Mouse (Mus musculus) embryonic facial prominence, embryonic 12.5 days (tissue): ENCODE results near the gene Zfp384. TPM values are rescaled to one million over a fixed set of nuclear protein-coding genes. Genes with fewer than 3 reads are reported as not detected.
A peak's percentile ranks its signal among the peaks of the same experiment; 100 is the strongest.
"Not testable (repeated sequence)": the region's sequence is repeated elsewhere in the genome, so short reads cannot be mapped to it uniquely, and the experiment has no call there.

Experiments used
- ATAC-seq: fragments of 200-750 bp; cut with Nextera tagmentation; 2 replicates; pipeline ENCODE4 v1.8.0; 2017; ENCODE audit not compliant: insufficient number of reproducible peaks, insufficient read depth, low FRiP score, low TSS enrichment
- H3K27ac ChIP-seq: fragments of 300-500 bp; sonication (generic); 2 replicates; pipeline ENCODE4 v1.5.1; 2016; ENCODE audit warnings: mild to moderate bottlenecking
- H3K27me3 ChIP-seq: fragments of 300-500 bp; sonication (generic); 2 replicates; pipeline ENCODE4 v1.6.1; 2016; ENCODE audit warnings: mild to moderate bottlenecking, moderate library complexity
- H3K36me3 ChIP-seq: fragments of 300-500 bp; sonication (generic); 2 replicates; pipeline ENCODE4 v1.6.1; 2016; ENCODE audit warnings: mild to moderate bottlenecking
- H3K4me1 ChIP-seq: fragments of 300-500 bp; sonication (generic); 2 replicates; pipeline ENCODE4 v1.6.1; 2016
- H3K4me2 ChIP-seq: fragments of 300-500 bp; sonication (generic); replicated peaks from 2 replicates; pipeline ENCODE4 v1.6.1; 2016; ENCODE audit warnings: mild to moderate bottlenecking, moderate library complexity
- H3K4me3 ChIP-seq: fragments of 300-500 bp; sonication (generic); 2 replicates; pipeline ENCODE4 v1.5.1; 2016; ENCODE audit warnings: mild to moderate bottlenecking
- H3K9ac ChIP-seq: fragments of 300-500 bp; sonication (generic); 2 replicates; pipeline ENCODE4 v1.6.1; 2016; ENCODE audit warnings: mild to moderate bottlenecking, moderate library complexity
- H3K9me3 ChIP-seq: fragments of 300-500 bp; sonication (generic); 2 replicates; pipeline ENCODE4 v1.6.1; 2016; ENCODE audit warnings: mild to moderate bottlenecking, moderate library complexity
- WGBS: fragments of 180-500 bp; shearing (Covaris S2); methylation state at CpG from one replicate; pipeline ENCODE4 v1.1.7; 2016; 5-methylcytosine and 5-hydroxymethylcytosine counted together
- polyA plus RNA-seq: library from polyadenylated mRNA; unstranded; fragments of >200 nt; fragmentation: Nextera tagmentation; extraction: Ambion mirVana; gene quantifications from 2 replicates; pipeline ENCODE4 v1.2.1, GENCODE M21; 2016

Gene Zfp384
- polyA plus RNA-seq, 1 experiment from 2014 or later: 22.3 TPM

GRCm38 (mm10) chr6:125061493-125061892 lies 52.5 kb downstream of the Zfp384 start:
- Histone ChIP-seq H3K4me3 (no peak overlapping the region), H3K9me3 (no peaks in the 10 kb centered on the region), H3K27ac (no peak overlapping the region), H3K36me3 (no peaks in the 10 kb centered on the region), H3K4me1 (peaks cover 6% of the 10 kb centered on the region; the same call in 1 of the 2 replicates), H3K9ac (0 out of 2 replicates have a peak overlapping the region, but pooled peaks have one; percentile 0), H3K27me3 (no peaks in the 10 kb centered on the region), H3K4me2 (no peak overlapping the region)
- WGBS: 23% methylated on average over 6 of the region's 6 CpGs
- 0 out of 2 replicates have a peak, but pooled peaks have one; percentile 13 for ATAC-seq

- H3K9ac ChIP-seq: no peak overlapping the region
- peaks cover 6% of the 10 kb centered on the region; the same call in 1 of the 2 replicates for H3K4me1 ChIP-seq
- H3K4me3 ChIP-seq: no peak overlapping the region
- no peaks in the 10 kb centered on the region for H3K9me3 ChIP-seq
- H3K27ac ChIP-seq: no peak overlapping the region
- no peak for ATAC-seq
- H3K4me2 ChIP-seq: no peak overlapping the region
- no peaks in the 10 kb centered on the region for H3K36me3 ChIP-seq
- WGBS: 79% methylated on average over 5 of the region's 5 CpGs
- no peaks in the 10 kb centered on the region for H3K27me3 ChIP-seq
These were observed 53.6 kb downstream of the Zfp384 start for GRCm38 (mm10) chr6:125062511-125062910.

- H3K27me3 ChIP-seq: no peaks in the 10 kb centered on the region
- no peak for ATAC-seq
- H3K4me1 ChIP-seq: peaks cover 6% of the 10 kb centered on the region; the same call in 1 of the 2 replicates
- H3K4me3 ChIP-seq: no peak overlapping the region
- H3K9me3 ChIP-seq: no peaks in the 10 kb centered on the region
- no peaks in the 10 kb centered on the region for H3K36me3 ChIP-seq
- no peak overlapping the region for H3K27ac ChIP-seq
- 86% methylated on average over 6 of the region's 6 CpGs for WGBS
- H3K4me2 ChIP-seq: no peak overlapping the region
- no peak overlapping the region for H3K9ac ChIP-seq
These were observed 55.0 kb downstream of the Zfp384 start for GRCm38 (mm10) chr6:125063906-125064305.

- H3K9me3 ChIP-seq, H3K4me1 ChIP-seq, ATAC-seq: not testable (repeated sequence)
These were observed 56.3 kb downstream of the Zfp384 start for GRCm38 (mm10) chr6:125065223-125065622.

GRCm38 (mm10) chr6:125067571-125067995 lies 58.6 kb downstream of the Zfp384 start, which contains the start of gene Lpar5:
Lpar5 (plus strand) TSS chr6:125067920.
- no peak for ATAC-seq
- Histone ChIP-seq H3K4me1 (peaks cover 4% of the 10 kb centered on the region), H3K36me3 (no peaks in the 10 kb centered on the region), H3K27me3 (no peaks in the 10 kb centered on the region), H3K4me3 (no peak within 1 kb of the TSS), H3K27ac (0 out of 2 replicates have a peak within 1 kb of the TSS, but pooled peaks have one; percentile 36), H3K9me3 (no peaks in the 10 kb centered on the region), H3K9ac (no peak within 1 kb of the TSS), H3K4me2 (no peak within 1 kb of the TSS)
- WGBS: 59% methylated on average over 8 of the region's 8 CpGs

More at GRCm38 (mm10) chr6:125065223-125065622, 56.3 kb downstream of the Zfp384 start:
- 100% methylated on average over 1 of the region's 1 CpGs for WGBS
- H3K36me3 ChIP-seq, H3K27ac ChIP-seq, H3K4me2 ChIP-seq, H3K4me3 ChIP-seq, H3K9ac ChIP-seq, H3K27me3 ChIP-seq: not testable (repeated sequence)

- H3K27ac ChIP-seq: peak overlapping the region; percentile 81
- ATAC-seq: 0 out of 2 replicates have a peak, but pooled peaks have one; percentile 12
These were observed 62.4 kb downstream of the Zfp384 start for GRCm38 (mm10) chr6:125071170-125071895.

GRCm38 (mm10) chr6:125071896-125072279 lies 62.9 kb downstream of the Zfp384 start:
- no peak for ATAC-seq
- WGBS: 16% methylated on average over 2 of the region's 2 CpGs

More at GRCm38 (mm10) chr6:125071170-125071895, 62.4 kb downstream of the Zfp384 start:
- 84% methylated on average over 18 of the region's 18 CpGs for WGBS
- Histone ChIP-seq H3K27me3 (no peaks in the 10 kb centered on the region), H3K4me1 (peaks cover 4% of the 10 kb centered on the region), H3K4me2 (no peak overlapping the region), H3K9me3 (no peaks in the 10 kb centered on the region), H3K4me3 (no peak overlapping the region), H3K9ac (no peak overlapping the region), H3K36me3 (no peaks in the 10 kb centered on the region)

GRCm38 (mm10) chr6:125073825-125074224 lies 64.9 kb downstream of the Zfp384 start:
- Histone ChIP-seq H3K9me3 (no peaks in the 10 kb centered on the region), H3K27me3 (no peaks in the 10 kb centered on the region), H3K4me2 (no peak overlapping the region), H3K4me3 (no peak overlapping the region), H3K36me3 (no peaks in the 10 kb centered on the region), H3K9ac (no peak overlapping the region), H3K4me1 (peaks cover 4% of the 10 kb centered on the region), H3K27ac (no peak overlapping the region)
- 70% methylated on average over 8 of the region's 8 CpGs for WGBS
- no peak for ATAC-seq

More at GRCm38 (mm10) chr6:125071896-125072279, 62.9 kb downstream of the Zfp384 start:
- no peaks in the 10 kb centered on the region for H3K9me3 ChIP-seq
- H3K4me2 ChIP-seq: no peak overlapping the region
- no peak overlapping the region for H3K9ac ChIP-seq
- H3K36me3 ChIP-seq: no peaks in the 10 kb centered on the region
- peak overlapping the region; percentile 81 for H3K27ac ChIP-seq
- H3K27me3 ChIP-seq: no peaks in the 10 kb centered on the region
- peaks cover 4% of the 10 kb centered on the region for H3K4me1 ChIP-seq
- no peak overlapping the region for H3K4me3 ChIP-seq

GRCm38 (mm10) chr6:125081394-125081793 lies 72.4 kb downstream of the Zfp384 start:
- Histone ChIP-seq H3K4me1 (0 out of 2 replicates have a peak, but pooled peaks cover 5% of the 10 kb centered on the region), H3K27ac (peak overlapping the region; percentile 71), H3K27me3 (no peaks in the 10 kb centered on the region), H3K9me3 (no peaks in the 10 kb centered on the region), H3K4me2 (peak overlapping the region; percentile 72), H3K36me3 (no peaks in the 10 kb centered on the region), H3K9ac (peak overlapping the region; percentile 69), H3K4me3 (peak overlapping the region; percentile 40)
- WGBS: 23% methylated on average over 25 of the region's 25 CpGs
- ATAC-seq: peak; percentile 39

- Histone ChIP-seq H3K9ac (peak overlapping the region; percentile 69), H3K4me3 (peak overlapping the region; percentile 40), H3K36me3 (no peaks in the 10 kb centered on the region), H3K9me3 (no peaks in the 10 kb centered on the region), H3K27ac (peak overlapping the region; percentile 71), H3K27me3 (no peaks in the 10 kb centered on the region), H3K4me1 (0 out of 2 replicates have a peak, but pooled peaks cover 5% of the 10 kb centered on the region), H3K4me2 (peak overlapping the region; percentile 72)
- ATAC-seq: peak; percentile 70
- WGBS: 22% methylated on average over 45 of the region's 45 CpGs
These were observed 73.0 kb downstream of the Zfp384 start for GRCm38 (mm10) chr6:125081797-125082560.

- H3K4me2 ChIP-seq: no peak overlapping the region
- no peaks in the 10 kb centered on the region for H3K27me3 ChIP-seq
- H3K36me3 ChIP-seq: no peaks in the 10 kb centered on the region
- no peak overlapping the region for H3K9ac ChIP-seq
- 0 out of 2 replicates have a peak, but pooled peaks cover 5% of the 10 kb centered on the region for H3K4me1 ChIP-seq
- WGBS: 90% methylated on average over 7 of the region's 7 CpGs
- ATAC-seq: no peak
- H3K9me3 ChIP-seq: no peaks in the 10 kb centered on the region
- no peak overlapping the region for H3K4me3 ChIP-seq
- H3K27ac ChIP-seq: no peak overlapping the region
These were observed 73.9 kb downstream of the Zfp384 start for GRCm38 (mm10) chr6:125082801-125083386.
